Mouse (Mus musculus) left cerebral cortex, adult 18-20 months (tissue): ENCODE results near the gene Papln. TPM values are rescaled to one million over a fixed set of nuclear protein-coding genes. Genes with fewer than 3 reads are reported as not detected.

Experiments
- DNase-seq, 2 experiments: peaks; one replicate each; pipeline ENCODE4 v3.0.0; 2021 to 2022; ENCODE audit warnings: low spot score in 2 of 2, mixed read lengths in 1 of 2
- long read RNA-seq, 2 experiments: library from polyadenylated mRNA; stranded (forward); transcript quantifications; one replicate each; pipeline ENCODE4 v2.0.0; 2021
- total RNA-seq, 2 experiments: library from RNA; stranded (reverse); gene quantifications; 2 replicates each; pipeline ENCODE4 v1.2.3; 2021

The Papln gene
- total RNA-seq, result 1 to 10 TPM; 8.5 to 8.9 TPM
- long read RNA-seq, experiment 1, partial matches to known transcripts, result 4 of 4 reads
- long read RNA-seq, experiment 1, other reads (novel, unspliced or antisense), result 0 of 4 reads
- long read RNA-seq, experiment 2, partial matches to known transcripts, result 2 of 2 reads
- long read RNA-seq, experiment 2, other reads (novel, unspliced or antisense), result 0 of 2 reads

DNA sequence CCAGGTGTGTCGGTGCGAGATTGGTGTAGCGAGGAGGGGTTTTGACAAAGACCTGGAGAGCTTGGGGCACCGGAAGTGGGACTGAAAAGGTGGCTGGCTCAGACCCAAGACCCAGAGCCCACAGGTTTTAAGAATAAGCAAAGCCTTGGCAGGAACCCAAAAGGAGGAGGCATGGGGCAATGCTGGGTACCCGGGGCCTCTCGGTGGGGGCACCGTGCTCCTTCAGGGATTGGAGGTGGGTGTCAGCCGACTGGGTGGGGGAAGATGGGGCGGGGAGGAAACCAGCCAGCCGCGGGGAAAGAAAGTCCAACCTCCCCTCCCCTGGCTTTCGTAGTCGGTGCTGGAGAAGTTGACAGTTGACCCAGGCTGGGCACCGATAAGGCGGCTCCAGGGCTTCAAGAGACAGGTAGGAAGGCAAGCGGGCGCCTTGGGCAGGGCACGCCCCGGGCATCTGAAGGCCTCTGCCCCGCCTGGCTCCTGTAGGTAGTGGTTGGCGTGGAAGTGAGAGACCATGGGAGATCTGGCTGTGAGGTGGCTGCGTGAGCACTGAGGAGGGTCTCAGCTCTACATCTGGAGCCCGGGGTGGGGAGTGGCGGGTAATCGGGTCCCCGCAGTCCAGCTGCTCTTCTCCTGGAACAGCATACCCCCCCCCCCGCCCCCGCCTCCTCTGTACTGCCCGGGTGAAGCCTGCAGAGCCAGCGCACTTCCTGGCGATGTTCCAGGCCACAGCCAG, at the start of gene Papln:
Gene Papln (plus strand): TSS at position 324 of the 733 bp plus-strand sequence.
- DNase-seq, result no peak

DNA sequence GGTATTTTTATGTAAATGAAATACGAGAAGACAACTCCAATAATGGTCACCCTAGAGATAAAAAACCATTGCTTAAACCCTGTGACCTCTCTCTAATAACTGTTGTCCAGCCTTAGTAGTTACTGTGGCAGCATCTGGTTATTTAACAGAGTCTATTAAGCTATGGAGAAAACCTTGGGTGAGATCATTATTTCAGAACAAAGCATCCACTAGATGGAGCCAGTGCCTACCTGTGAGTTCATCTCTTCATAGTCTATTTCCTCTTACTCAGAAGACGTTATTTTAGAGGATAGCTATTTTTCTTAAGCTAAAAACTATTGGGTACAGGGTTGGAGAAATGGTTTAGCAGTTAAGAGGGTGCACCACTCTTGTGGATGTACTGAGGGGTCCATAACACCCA, 49.7 kb upstream of the Papln start:
- DNase-seq, result peak; percentile 53 to 60

DNA sequence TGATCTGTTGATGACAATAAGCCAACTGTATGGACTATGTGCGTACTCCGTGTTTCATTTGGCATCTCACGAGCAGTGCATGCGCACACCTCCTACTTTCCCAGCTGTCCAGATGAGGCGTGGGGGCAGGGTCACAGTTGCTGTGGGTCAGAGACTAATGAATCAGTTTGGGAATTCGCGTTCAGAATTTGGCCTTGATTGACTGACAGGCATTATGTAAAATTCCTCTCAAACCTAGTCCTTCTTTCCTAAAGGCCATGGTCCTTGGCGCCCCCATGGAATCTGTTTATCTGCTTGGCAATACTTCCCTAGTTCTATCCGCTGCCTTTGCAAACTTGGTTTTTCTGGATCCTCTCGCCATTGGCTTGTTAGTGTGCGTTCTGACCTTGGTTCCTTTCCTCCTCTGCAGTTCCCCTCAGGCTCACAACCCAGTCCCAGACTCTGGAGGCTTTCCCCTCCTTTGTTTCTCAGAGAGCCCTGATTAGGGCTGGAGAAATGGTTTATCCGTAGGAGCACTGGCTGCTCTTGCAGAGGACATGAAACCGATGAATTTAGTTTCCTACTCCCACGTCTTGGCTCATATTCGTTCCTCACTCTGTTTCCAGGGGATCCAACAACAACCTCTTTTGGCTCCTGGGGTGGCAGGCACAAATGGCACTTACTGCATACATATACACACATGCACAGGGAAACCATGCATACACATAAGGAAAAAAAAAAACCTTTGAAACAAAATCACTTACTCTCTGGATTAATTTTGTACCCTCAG, 46.8 kb upstream of the Papln start:
- peak; percentile 32 to 45 for DNase-seq

DNA sequence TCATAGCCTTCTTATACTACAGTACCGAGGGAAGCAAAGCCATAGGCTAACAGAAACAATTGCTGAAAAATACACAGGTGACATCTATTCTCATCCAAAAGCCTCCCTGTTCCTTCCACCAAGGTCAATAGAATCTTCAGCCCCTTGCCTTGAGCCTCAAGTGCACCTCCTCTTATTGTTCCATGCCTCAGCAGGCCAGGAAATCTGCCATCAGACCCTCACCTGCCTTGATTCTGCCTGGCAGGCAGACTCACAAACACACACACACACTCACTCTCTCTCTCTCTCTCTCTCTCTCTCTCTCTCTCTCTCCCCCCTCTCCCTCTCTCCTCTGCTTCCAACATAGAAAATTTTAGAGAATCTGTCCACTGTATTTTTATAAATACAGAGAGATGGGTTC, 44.0 kb upstream of the Papln start:
- no peak for DNase-seq

DNA sequence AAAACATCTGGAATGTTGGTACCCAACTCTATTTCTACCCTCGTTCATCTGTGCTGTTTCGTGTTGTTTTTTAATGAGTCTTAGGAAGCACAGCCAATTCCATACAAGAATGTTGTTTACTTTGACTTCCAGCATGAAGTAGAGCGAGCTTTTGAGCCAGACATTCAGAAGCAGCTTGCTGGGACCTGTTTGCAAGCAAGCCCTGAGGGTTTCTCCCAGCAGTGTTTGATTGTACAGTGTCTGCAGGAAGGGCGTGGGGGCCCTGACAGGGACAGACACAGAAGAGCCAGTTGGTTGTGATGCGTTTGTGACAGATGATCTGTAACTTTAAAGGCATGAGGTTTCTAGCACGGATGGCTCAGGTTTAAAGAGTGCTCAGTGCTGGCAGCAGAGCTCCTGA, 42.2 kb upstream of the Papln start:
- DNase-seq, result no peak

DNA sequence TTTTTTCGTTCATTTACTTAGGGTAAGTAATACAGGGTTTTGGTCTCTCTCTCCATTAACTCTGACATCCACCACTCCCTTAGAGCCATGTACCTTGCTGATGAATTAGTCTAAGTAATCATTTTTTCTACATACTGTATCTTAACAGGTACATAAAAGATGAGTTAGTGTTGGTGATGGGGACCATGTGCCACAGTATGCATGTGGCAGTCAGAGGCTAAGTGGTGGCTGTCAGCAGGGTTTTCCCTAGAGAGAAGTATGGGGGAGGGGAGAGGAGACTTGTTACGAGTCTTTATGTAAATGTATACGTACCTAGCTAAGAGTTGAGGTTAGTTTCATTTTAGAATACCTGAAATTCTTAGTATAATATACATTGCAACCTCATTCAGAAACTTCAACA, 40.4 kb upstream of the Papln start:
- DNase-seq, result no peak

DNA sequence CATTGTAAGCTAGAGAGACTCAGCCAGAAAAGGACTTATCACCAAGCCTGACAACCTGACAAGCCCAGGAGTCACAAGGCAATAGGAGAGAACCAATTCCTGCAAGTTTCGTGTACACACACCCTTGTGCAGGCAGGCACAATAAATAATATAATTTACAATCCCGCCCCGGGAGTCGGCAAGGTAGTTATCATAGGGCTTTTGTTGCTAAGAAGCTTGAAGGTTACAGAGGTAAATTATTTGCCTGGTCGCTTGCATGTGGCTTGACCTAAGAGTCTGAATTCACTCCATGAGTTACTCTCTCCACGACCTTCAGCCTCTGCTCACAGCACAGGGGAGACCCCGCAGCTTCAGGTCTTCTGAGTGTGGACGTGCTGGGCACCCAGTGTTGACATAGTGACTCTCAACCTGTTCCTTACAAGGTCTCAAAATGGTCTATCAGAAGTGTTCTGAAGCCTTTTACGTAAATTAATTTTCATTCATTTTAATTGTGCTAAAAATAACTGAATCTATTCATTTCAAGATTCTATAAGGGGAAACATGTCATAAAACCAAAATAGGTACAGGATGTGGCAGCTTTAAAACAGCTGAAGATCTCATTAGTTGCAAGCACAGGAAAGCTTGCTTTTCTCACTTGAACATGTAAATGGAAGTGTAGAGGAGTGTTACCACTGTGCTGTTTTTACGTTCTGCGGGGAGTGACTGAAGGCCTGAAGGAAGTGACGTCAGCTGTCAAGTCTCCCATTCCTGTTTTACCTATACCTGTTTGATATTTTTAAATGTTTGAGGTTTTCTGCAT, 36.7 kb upstream of the Papln start:
- DNase-seq, result no peak

DNA sequence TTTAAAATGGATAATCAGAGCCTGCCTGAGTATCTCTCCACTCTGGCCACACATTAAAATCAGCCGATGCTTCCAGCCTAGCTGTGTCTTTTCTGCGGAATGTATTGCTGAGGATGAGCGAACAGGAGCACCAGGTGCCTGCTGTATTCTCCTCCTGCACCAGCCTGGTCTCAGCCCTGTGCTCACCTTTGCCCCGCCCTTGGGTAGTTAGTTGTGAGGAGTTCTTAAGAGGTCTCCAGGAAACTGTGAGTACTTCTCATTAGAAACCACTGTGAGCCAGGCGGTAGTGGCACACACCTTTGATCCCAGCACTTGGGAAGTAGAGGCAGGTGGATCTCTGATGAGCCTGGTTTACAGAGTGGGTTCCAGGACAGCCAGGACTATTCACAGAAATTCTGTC, 31.2 kb upstream of the Papln start:
- no peak for DNase-seq

DNA sequence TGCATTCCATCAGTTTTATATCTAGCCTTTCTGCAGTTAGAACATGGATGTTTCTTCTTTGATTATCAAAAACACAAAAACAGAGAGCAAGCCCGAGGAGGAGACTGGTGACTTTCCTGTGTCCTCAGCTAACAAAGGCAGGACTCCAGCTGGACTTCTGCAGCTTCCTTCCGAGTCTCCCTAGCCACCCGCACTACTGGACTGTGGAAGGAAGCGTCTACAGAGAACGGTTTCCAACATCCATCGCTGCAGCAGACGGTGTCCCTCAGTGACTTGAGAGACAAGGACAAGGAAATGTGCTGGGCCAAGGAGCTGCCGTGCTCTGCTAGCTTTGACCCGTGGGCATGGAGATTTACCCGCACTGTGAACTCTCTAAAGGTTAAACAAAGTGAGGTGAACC, 29.4 kb upstream of the Papln start:
- no peak for DNase-seq

DNA sequence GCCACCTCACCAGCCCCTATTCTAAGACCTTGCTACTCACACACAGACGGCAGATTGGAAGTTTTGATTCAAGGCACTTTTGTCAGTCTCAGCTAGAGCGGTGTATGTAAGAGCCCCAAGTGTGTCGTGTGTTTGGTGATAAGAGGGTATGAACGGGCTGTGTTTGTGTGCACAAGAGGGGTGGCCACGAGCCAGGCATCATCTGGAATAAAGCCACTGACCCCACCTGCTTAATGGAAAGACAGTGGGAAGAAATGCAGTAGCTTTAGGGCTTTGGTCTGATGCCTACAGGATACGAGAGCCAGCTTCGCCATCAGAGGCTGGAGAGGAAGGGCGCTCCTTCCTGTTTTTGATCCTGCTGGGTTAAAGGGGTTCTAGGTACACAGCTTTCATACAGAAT, 27.2 kb upstream of the Papln start:
- no peak for DNase-seq

DNA sequence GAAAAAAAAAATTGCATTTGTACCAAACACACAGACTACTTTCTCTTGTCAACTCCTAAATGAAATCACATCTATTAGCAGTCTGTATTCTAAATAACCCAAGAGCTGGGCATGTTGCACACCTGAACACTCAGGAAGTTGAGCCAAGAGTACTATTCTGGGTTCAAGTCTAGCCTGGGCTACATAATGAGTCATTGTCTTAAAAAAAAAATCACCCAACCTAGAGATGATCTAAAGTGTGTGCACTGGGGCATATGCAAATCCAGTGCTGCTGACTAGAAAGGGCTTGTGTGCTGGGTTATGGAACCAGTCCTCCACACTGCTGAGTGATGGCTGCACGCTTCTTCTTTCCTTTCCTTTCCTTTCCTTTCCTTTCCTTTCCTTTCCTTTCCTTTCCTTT, 24.8 kb upstream of the Papln start:
- no peak for DNase-seq

DNA sequence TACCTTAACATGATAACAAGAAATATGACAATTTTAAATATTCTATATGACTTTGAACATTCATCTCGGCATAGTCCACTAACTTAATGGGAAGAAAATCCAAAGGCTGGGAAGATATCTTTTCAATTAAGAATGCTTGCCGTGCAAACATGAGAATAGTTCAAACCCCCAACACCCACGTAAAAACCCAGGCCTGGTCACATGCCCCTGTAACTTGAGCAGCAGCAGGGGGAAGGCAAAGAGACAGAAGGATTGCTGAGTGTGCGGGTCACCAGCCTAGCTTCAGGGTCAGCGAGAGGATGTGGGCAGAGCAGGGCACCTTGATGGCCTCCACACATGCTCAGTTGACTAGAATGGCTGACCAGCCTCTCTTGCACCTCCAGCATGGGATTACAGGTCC, 21.7 kb upstream of the Papln start:
- no peak for DNase-seq

DNA sequence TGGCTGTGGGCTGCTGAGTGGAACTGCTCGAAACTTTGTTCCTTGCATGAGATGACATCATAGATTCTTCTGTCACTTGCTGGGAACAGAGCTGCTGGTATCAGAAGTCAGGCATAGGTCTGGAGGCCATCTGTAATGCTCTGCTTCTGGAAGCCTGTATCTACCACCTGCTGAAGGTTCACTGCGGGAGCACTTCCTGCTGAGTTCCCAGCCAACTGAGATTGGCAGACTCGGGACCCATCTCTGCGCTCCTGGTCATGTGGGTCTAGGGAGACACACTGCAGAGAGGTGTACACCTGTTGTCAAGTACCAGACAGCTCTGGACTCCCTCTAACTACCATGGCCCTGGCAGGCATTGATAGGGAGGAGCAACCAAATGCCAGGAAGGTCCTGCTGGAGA, 20.6 kb upstream of the Papln start:
- DNase-seq, result no peak

DNA sequence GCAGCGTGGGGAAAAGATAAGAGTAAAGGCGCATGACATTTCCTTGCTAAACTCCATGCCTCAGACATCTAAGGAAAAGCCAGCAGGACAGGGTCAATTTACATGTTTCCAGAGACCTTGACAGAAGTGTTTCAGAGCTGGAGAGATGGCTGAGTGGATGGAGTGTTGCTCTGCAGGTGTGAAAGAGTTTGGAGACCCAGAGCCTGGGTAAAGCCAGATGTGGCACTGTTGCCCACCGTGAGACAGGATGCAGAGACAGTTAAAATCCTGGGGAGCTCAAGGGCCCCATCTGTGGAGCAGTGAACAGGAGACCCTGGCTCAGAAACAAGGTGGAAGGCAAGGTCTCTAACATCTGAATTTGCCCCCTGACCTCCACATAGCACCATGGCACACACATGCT, 19.7 kb upstream of the Papln start:
- DNase-seq, result no peak

DNA sequence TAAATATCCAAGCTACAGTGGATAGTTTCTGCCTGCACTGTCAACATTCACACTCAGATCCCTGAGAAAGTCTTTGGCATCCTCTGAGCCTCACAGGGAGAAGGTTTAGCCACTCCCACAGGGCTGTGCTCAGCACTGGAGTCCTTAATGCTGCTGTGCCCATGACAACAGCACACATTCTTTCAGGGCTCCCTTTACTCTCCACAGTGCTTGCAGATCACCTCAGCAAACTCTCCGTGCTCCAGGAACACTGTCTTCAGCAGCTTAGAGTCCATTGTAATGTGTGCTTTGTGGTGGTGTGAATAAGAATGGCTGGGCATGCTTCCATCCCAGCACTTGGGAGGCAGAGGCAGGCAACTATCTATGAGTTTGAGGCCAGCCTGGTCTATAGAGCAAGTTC, 14.2 kb upstream of the Papln start:
- DNase-seq, result no peak

DNA sequence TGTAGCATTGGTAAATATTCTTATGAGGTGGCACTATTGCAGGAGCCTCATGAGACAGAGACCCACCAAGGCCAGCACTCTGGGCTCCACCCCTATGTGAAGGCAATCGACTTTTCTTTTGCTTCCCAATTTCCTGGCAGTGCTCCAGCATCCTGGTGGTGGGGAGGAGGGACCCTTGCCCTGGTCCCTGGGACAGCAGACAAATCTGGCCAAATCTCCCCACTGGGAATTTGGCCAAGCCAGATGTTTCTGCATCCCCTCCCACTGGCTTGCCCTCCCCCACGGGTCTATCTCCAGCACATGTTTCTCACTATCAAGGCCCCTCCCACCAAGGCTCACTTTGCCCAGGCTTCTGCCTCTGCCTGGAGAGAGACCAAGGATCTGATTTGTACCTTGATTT, 10.9 kb upstream of the Papln start:
- no peak for DNase-seq

DNA sequence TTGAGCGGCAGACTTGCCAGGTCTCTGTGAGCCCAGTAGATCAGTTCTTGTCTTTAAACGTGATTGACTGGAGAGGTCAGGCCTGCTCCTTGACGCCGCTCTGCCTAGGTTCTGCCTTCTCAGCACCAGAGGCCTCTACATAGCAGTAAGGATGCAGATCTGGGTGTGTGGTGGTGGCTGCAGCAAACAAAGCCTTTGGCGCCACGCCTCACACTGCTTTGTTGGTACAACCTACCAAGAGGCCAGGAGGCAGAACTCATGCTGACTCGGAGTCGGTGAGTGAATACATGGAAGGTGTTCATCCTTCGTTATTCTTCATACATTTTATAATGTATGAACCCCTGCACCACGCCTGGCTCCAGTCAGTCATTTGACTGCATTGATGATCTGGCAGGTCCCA, 4.7 kb upstream of the Papln start:
- no peak for DNase-seq

DNA sequence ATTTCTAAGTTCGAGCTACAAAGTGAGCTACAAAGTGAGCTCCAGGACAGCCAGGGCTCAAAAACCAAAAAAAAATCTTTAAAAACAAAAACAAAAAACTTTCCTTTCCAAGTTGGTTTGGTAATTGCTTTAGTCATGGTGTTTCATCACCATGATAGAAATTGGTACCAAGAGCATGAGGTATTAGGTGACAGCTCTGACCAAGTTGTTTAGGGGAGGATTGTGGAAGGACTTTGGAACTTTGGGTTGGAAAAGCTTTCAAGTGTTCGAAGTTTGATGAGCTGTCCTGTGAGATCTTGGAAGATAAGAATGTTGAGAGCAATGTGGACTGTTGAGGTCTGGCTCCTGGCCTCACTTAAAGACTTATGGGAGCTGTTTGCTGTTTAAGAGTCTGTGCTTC, 3.2 kb upstream of the Papln start:
- no peak for DNase-seq

DNA sequence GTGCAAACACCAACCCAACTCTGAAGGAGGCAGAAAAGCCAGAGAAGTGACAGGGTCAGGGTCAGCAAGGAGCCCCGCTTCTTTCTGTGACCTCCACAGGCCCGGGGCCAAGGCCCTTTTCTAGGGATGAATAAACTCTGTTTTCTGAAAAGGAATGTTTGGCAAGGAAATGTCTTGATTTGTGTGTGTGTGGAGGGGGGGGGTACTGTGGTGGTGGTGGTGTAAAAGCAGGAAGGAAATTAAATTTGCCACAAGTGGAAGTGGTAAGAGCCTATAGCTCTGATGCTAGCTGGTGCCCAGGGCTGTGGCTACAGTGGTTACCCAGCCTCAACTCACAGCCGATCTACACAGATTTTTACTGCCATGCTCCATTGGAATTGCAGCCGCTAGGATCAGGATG, 728 bp upstream of the Papln start:
- no peak for DNase-seq

DNA sequence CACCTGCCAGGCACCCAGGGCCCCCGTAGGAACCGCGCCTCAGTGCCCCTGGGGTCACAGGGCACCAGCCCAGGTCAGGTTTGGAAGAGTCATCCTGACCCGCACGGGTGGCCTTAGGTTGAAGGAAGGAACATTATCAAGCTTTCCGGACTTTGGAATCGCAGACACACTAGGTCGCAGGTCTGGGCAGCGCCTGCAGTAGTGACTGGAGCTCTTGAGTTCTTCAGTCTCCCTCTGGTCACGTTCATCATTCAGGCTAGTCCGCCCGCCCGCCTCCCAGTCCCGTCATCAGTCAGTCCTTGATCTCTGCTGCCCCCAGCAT, 571 bp downstream of the Papln start:
- DNase-seq, result no peak

DNA sequence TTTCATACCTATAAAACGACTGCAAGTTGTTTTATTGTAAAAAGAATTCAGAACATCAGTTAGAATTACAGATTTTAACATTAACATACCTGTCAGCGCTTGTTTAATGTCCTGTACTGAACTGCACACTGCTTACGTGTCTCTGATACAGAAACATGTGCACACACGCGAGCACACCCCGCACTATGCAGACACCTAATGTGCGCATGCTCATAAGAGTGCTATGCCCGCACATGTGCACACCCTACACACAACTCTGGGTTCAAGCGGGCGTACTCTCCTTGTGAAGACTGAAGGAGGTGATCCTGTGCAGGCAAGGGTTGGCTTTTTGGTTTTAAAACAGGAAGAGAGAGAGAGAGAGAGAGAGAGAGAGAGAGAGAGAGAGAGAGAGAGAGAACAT, 1.1 kb downstream of the Papln start:
- DNase-seq, result no peak
